Mouse (Mus musculus) megakaryocyte, adult 5-6 weeks (primary cell): ENCODE data around the gene Bloc1s3. TPM values are rescaled to one million over a fixed set of nuclear protein-coding genes. Genes with fewer than 3 reads are reported as not detected.

Source experiments
- ATAC-seq: 2 replicates; pipeline ENCODE4 v1.8.0; 2016; ENCODE audit warnings: mild to moderate bottlenecking, inconsistent platforms; ENCODE audit not compliant: poor library complexity, severe bottlenecking
- total RNA-seq, 2 experiments: library from RNA; stranded (forward) in 1 of 2; stranded (reverse) in 1 of 2; fragments of 153-499, 151-499 nt in 1 of 2; fragments of 221-1000, 200-1000 nt in 1 of 2; gene quantifications; 2 replicates each; pipeline versions ENCODE4 v1.2.3 to v1.2.4; 2015 to 2017

Gene Bloc1s3
- 3.9 and 6.2 TPM in 2 replicates for total RNA-seq (2015)
- 2.7 and 4.0 TPM in 2 replicates for total RNA-seq (2017)

- ATAC-seq = peak; percentile 92
Measured at GRCm38 (mm10) chr7:19508150-19508923, at the start of gene Bloc1s3, which contains the start of gene Trappc6a. TSS of gene Bloc1s3 (minus strand) at chr7:19508367. TSS of gene Trappc6a (plus strand) at chr7:19508395.

DNA sequence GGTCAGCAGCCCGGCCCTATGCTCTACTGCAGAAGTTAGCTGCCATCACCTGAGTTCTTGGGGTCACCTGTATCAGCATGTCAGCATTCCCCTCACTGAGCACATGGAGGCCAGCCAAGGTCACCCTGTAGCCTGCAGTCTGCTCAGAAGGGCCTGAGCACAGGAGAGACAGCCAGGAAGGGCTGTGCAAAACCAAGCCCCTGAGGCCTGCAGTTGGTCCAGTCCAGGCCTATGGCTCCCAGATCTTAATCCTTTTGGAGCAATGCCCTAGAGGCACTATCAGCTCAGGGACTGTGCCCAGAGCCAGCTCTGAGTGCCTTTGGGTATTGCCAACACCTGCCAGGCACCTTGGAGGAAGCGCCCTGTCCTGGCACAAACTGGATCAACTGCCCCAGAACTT, 48.9 kb upstream of the Bloc1s3 start:
- ATAC-seq = no peak

DNA sequence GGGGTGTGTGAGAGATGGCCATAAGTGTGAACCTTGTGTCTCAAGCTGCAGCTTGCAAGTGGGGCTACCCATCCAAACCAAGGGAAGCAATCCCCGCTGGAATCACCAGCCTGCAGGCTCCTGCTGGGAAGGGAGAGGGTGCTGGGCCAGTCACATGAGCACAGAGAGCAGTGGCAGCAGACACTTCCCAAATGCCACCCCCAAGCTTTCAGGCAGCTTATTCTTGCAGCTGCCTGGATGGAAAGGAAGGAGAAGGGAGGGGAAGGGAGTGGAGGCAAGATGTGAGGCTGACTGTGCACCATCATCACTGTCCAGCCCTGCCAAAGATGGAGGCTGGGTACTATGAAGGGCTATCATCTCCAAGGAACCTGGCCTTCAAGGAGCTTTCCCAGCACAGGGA, 46.0 kb upstream of the Bloc1s3 start:
- no peak for ATAC-seq

- ATAC-seq = no peak
Measured at GRCm38 (mm10) chr7:19552443-19552842, 44.3 kb upstream of the Bloc1s3 start.

- ATAC-seq = no peak
Measured at GRCm38 (mm10) chr7:19551634-19552033, 43.5 kb upstream of the Bloc1s3 start.

DNA sequence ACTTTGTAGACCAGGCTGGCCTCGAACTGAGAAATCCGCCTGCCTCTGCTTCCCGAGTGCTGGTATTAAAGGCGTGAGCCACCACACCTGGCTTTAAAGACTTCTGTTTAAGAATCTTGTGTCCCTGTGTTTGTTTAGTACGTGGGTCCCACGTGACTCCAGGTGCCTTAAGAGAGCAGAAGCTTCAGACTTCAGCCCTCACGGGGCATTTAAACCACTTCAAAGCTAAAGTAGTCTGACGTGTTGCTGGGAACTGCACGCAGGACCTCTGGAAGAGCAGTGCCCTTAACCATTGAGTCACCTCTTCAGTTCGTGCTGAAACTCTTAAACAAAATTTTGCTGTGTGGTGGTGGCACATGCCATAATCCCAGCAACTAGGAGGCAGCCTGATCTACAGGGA, 41.2 kb upstream of the Bloc1s3 start:
- ATAC-seq = no peak

DNA sequence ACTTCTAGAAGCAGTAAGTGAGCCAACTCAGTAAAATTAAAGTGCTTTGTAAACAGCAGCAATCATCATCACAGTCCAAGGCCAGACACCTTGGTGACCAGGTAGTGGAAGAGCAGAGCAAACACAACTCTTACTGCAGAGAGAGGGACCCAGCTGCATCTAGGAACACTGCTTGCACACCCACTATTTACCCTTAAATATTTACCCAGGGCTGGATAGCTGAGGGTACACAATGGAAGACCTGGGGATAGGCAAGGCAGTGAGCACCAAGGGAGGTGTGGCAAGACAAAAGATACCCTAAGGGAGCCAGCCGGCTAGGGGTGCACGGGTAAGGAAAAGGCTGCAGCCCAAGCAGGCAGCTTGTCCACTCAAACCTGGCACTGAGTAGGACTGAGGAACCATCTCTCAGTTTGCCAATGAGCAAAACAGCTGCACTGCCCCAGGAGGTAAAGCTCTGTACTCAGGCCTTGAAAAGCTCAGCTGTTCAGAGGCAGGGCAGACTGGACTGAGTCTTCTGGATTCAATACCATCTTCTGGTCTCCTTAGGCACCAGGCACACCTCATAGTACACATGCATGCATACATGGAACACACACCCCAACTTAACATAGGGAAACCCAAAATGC, 39.3 kb upstream of the Bloc1s3 start:
- no peak for ATAC-seq

- no peak for ATAC-seq
Measured at GRCm38 (mm10) chr7:19546007-19546406, 37.8 kb upstream of the Bloc1s3 start.

- peak; percentile 59 for ATAC-seq
Measured at GRCm38 (mm10) chr7:19543584-19543983, 35.4 kb upstream of the Bloc1s3 start.

DNA sequence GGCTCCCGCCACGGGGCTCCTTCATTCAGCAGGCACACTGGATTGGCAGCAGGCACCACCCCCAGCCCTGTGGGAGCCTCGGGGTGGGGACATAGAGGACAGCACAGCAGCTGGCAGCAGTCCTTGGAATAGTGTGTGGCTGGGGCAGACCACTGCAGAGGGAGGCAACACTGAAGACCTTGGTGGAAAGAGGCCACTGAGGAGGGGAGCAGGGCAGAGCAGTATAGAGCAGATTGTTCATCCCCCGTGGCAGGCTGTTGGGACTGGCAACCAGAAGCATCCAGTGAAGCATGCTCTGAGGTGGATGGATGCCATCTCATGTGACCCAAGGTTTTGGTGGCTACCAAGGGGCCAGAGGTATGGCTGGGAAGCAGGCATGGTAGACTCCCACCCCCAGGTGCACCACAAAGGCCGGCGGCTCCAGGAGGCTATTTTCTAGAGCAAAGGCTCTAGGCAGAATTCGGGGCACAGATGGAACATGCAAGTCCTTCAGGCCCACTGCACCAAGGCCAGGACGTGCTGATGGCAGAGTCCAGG, 34.1 kb upstream of the Bloc1s3 start:
- ATAC-seq = no peak

GRCm38 (mm10) chr7:19541681-19542154, 33.6 kb upstream of the Bloc1s3 start:
- no peak for ATAC-seq

- ATAC-seq = no peak
Measured at GRCm38 (mm10) chr7:19540771-19541566, 32.8 kb upstream of the Bloc1s3 start.

DNA sequence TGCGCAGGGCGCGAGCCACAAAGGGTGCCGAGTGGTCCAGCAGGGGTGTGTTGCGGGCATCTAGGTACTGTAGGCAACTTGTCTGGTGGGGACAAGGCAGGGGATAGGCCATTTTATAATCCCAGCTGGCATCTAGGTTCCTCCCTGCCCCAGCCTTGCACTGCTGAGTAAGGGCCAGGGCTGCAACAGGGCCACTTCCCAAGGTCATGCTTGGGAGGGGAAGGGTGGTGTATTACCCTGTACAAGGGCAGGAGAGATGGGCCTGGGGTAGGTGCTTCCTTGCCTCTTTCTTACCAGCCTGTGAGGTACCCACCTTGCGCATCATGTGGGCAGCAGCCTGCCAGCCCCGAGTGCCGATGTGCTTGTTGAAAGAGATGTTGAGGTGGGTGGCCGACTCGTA, 26.5 kb upstream of the Bloc1s3 start:
- no peak for ATAC-seq

- ATAC-seq = no peak
Measured at GRCm38 (mm10) chr7:19532240-19532639, 24.1 kb upstream of the Bloc1s3 start.

DNA sequence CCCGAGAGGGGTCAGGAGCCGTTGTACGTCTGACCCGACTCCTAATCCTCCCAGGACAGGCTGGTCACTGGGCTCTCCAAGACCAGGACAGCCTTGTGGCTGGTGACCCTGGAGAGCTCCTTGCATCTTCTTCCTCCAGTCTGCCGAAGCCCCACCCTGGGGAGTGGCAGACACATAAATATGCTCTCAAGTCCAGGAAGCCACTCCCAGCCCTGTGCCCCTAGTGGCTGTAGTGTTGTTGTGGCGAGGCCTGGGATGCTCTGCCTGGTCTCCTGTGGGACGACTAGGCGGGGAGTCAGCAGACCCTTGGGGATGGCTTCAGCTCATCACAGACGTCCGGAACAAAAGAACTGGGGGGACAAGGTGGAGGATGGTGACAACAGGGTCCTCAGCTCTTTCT, 22.9 kb upstream of the Bloc1s3 start:
- ATAC-seq = 0 out of 2 replicates have a peak, but pooled peaks have one; percentile 43

DNA sequence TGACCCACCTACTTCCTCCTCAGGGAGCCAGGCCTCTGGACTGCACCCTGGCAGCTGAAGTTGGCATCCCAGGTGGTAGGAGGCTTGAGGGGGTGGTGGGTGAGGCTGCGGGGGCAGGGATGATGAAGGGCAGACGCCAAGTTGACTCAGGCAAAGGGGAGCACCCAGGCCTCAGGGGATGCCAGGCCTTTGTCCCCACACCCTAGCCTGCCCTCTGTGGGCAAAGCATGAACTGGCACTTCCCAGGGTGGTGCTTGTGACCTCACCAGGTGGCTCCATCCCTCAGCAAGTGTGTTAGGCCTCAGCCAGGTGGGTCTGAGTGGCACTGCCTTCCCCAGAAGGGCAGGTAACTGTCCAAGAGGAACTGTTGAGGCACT, 16.9 kb upstream of the Bloc1s3 start:
- no peak for ATAC-seq

GRCm38 (mm10) chr7:19524420-19525104, 16.4 kb upstream of the Bloc1s3 start:
- no peak for ATAC-seq

DNA sequence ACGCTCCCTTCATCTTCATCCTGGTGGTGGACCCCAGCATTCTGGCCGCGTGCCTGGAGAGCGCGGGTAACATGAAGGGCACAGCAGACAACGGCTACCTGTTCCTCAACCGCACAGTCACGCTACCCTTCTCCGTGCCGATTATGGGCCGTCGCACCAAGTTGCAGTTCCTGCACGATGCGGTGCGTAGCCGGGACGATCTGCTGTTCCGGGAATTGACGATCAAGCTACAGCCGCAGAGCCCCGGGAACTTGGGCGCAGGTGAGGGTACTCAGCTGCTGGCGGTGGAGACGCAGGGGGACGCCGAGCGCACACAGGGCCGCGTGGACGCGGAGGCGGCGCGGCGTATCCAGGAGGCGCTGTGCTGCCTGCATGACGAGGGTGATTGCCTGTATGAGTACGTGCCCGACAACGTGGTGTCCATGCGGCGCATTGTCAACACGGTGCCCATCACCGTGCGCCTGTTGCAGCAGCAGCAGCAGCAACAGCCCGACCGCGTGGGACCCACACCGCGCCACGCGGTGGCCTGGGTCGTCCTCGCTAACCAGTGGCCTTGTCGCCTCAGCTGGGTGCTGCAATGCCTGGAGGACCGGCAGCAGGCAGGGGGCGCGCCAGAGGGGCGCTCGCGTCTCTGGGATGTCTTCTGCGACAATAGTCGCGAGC, 15.7 kb upstream of the Bloc1s3 start:
- peak; percentile 34; the same call in 1 of the 2 replicates for ATAC-seq

- no peak for ATAC-seq
Measured at GRCm38 (mm10) chr7:19523017-19523756, 15.0 kb upstream of the Bloc1s3 start.
